Mouse (Mus musculus) embryonic facial prominence, embryonic 11.5 days (tissue): Measurements from ENCODE around the gene Ehd2. TPM values are rescaled to one million over a fixed set of nuclear protein-coding genes. Genes with fewer than 3 reads are reported as not detected.
A peak's percentile ranks its signal among the peaks of the same experiment; 100 is the strongest.

Experiments used
- ATAC-seq: fragments of 200-750 bp; cut with Nextera tagmentation; replicated peaks from 2 replicates; pipeline ENCODE4 v1.8.0; 2017; ENCODE audit warnings: low read depth; ENCODE audit not compliant: insufficient number of reproducible peaks, low FRiP score, low TSS enrichment
- DNase-seq: peaks from one replicate; pipeline ENCODE4 v3.0.0-alpha.2; 2015; ENCODE audit warnings: low spot score
- H3K27ac ChIP-seq: fragments of 300-500 bp; sonication (generic); replicated peaks from 2 replicates; pipeline ENCODE4 v1.5.1; 2014; ENCODE audit warnings: mild to moderate bottlenecking, low read depth, low read length, control low read depth
- H3K27me3 ChIP-seq: fragments of 300-500 bp; sonication (generic); 2 replicates; pipeline ENCODE4 v1.6.1; 2014; ENCODE audit warnings: mild to moderate bottlenecking, low read length, moderate library complexity, mixed read lengths; ENCODE audit not compliant: control insufficient read depth, insufficient read depth
- H3K36me3 ChIP-seq: fragments of 300-500 bp; sonication (generic); replicated peaks from 2 replicates; pipeline ENCODE4 v1.6.1; 2014; ENCODE audit warnings: low read depth, mild to moderate bottlenecking, low read length, moderate library complexity, mixed read lengths; ENCODE audit not compliant: control insufficient read depth, insufficient read depth
- H3K4me1 ChIP-seq: fragments of 300-500 bp; sonication (generic); 2 replicates; pipeline ENCODE4 v1.6.1; 2014; ENCODE audit warnings: low read length, mixed read lengths; ENCODE audit not compliant: control insufficient read depth, insufficient read depth
- H3K4me2 ChIP-seq: fragments of 300-500 bp; sonication (generic); 2 replicates; pipeline ENCODE4 v1.6.1; 2014; ENCODE audit warnings: low read depth, mild to moderate bottlenecking, control low read depth, low read length, moderate library complexity
- H3K4me3 ChIP-seq: fragments of 300-500 bp; sonication (generic); 2 replicates; pipeline ENCODE4 v1.5.1; 2014; ENCODE audit warnings: low read depth, low read length, control low read depth
- H3K9ac ChIP-seq: fragments of 300-500 bp; sonication (generic); replicated peaks from 2 replicates; pipeline ENCODE4 v1.6.1; 2014; ENCODE audit warnings: mild to moderate bottlenecking, control low read depth, low read length
- H3K9me3 ChIP-seq: fragments of 300-500 bp; sonication (generic); replicated peaks from 2 replicates; pipeline ENCODE4 v1.6.1; 2016; ENCODE audit warnings: mild to moderate bottlenecking, low read length, inconsistent platforms, mixed read lengths; ENCODE audit not compliant: control insufficient read depth
- WGBS: fragments of 180-500 bp; shearing (Covaris S2); extraction: QIAGEN DNeasy Blood & Tissue Kit; methylation state at CpG from one replicate; pipeline ENCODE4 v1.1.7; 2014; 5-methylcytosine and 5-hydroxymethylcytosine counted together
- polyA plus RNA-seq: library from polyadenylated mRNA; unstranded; fragments of >200 nt; fragmentation: Nextera tagmentation; extraction: Ambion mirVana; gene quantifications from 2 replicates; pipeline ENCODE4 v1.2.1, GENCODE M21; 2014

Gene Ehd2
- polyA plus RNA-seq, 1 experiment from 2014 or later, result 10.6 TPM

DNA sequence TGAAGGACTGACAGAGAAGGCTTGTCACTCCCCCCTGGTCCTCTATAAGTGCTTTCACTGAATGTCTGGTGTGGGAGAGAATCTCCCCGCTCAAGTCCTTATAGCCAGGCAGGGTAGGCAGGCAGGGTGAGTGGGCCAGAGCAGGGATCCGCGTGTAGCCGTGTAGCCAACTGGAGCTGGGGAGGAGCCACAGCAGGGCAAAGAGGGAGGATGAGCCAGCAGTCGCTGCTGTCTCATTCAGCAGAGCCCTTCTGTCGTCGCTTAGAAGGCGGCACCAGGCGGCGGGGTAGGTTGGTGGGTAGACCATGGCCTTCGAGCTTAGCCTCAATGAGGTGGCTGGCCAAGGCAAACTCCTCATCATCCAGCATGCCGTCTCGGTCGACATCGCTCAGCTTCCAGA is 17.4 kb downstream of the Ehd2 start:
- ATAC-seq (no peak), DNase-seq (no peak)
- WGBS, result 87% methylated on average over 15 of the region's 15 CpGs
- peaks cover under 1% of the 10 kb centered on the region; the same call in 1 of the 2 replicates for H3K4me1 ChIP-seq
- H3K27me3 ChIP-seq, result no peaks in the 10 kb centered on the region
- no peak overlapping the region for H3K4me2 ChIP-seq
- H3K9me3 ChIP-seq, result no peaks in the 10 kb centered on the region
- H3K9ac ChIP-seq, result no peak overlapping the region
- H3K4me3 ChIP-seq, result no peak overlapping the region
- H3K27ac ChIP-seq, result no peak overlapping the region
- H3K36me3 ChIP-seq, result no peaks in the 10 kb centered on the region

DNA sequence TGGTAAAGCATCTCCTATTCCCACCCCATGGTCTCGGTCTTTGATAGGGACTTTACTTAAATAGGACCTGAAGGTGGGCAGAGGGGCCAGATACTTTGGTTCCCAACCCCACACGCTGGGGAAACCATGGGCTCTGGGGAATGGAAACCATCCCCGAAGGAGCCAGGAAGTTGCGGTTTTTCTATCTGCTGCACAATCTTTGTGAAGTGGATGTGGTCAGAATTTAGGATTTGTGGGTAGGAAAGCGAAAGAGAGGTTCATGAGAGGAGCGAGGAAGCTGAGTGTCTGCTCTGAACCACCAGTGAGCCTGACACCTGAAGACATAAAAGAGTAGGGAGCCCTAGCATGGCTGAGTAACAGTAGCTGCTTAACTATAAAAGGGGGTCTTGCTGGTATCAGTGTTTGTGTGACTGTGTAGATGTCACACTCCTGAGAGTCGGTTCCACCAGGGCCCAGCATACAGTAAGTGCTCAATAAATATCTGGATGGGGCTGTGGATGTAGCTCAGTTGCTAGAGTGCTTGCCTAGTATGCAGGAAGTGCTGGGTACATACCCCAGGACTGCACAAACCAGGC is 18.1 kb downstream of the Ehd2 start:
- H3K27me3 ChIP-seq, result no peaks in the 10 kb centered on the region
- no peak for ATAC-seq
- no peak overlapping the region for H3K4me2 ChIP-seq
- H3K4me3 ChIP-seq, result no peak overlapping the region
- H3K36me3 ChIP-seq, result no peaks in the 10 kb centered on the region
- DNase-seq, result no peak
- no peak overlapping the region for H3K27ac ChIP-seq
- peaks cover 3% of the 10 kb centered on the region; the same call in 1 of the 2 replicates for H3K4me1 ChIP-seq
- no peaks in the 10 kb centered on the region for H3K9me3 ChIP-seq
- 75% methylated on average over 7 of the region's 7 CpGs for WGBS
- H3K9ac ChIP-seq, result no peak overlapping the region

DNA sequence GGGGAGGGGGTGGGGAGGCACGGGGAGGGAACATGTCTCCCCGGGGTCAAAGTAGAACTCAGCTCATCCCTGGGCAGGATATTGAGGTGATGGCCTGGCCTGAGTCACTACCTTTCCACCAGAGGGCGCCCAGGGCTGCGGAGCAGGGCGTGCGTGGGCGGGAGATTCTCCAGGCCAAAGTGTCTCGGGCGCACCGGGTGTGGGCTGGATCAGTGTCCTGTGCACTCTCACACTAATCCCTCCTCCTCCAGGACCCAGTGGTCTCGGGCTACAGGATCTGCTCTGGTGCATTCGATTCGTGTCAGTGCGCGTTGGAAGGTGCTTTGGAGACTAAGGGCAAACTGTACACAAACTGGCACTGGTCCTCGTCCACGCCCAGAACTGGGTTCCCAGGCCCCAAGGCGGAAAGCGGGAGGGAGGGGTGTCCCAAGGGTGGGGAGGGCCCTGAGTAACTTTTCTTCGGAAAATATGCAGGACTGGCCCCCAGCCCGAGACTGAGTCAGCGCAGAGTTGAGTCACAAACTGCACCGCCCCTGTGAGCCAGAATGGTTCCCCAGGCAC is 18.9 kb downstream of the Ehd2 start:
- Histone ChIP-seq H3K27ac (no peak overlapping the region), H3K4me2 (peak overlapping the region; percentile 43), H3K4me1 (peaks cover 3% of the 10 kb centered on the region; the same call in 1 of the 2 replicates), H3K4me3 (no peak overlapping the region), H3K9me3 (no peaks in the 10 kb centered on the region), H3K36me3 (no peaks in the 10 kb centered on the region), H3K9ac (peak overlapping the region; percentile 37), H3K27me3 (no peaks in the 10 kb centered on the region)
- ATAC-seq, result peak; percentile 30
- 6% methylated on average over 23 of the region's 23 CpGs for WGBS
- peak; percentile 78 for DNase-seq

DNA sequence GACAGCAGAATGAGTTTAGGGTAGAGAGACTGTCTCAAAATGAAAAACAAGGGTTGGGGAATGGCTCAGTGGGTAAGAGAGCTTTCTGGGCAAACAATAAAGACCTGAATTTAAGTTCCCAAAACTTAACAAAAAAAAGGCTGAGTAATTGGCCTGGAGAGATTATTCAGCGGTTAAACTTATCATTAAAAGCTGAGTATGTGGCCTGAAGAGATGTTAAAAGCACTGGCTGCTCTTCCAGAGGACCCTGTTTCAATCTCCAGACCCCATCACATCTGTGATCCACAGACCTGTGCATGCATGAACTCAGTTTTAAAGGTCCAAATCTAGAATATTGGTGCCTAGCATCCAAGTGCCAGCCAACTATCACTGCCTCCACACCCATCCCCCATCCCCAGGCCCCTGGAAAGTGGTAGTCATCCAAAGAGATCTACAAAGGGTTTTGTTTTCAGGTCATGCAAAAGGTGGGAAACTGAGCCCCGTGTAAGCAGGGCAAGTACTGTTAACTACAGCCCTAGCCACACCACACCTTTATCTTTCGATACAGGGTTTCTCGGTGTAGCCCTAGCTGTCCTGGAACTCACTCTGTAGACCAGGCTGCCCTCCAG is 19.6 kb downstream of the Ehd2 start:
- ATAC-seq (no peak), DNase-seq (no peak)
- Histone ChIP-seq H3K4me3 (no peak overlapping the region), H3K9me3 (no peaks in the 10 kb centered on the region), H3K27ac (no peak overlapping the region), H3K36me3 (no peaks in the 10 kb centered on the region; the same call in 1 of the 2 replicates), H3K4me2 (no peak overlapping the region), H3K9ac (no peak overlapping the region), H3K4me1 (peaks cover 3% of the 10 kb centered on the region; the same call in 1 of the 2 replicates), H3K27me3 (no peaks in the 10 kb centered on the region)
- 34% methylated on average over 4 of the region's 4 CpGs for WGBS

DNA sequence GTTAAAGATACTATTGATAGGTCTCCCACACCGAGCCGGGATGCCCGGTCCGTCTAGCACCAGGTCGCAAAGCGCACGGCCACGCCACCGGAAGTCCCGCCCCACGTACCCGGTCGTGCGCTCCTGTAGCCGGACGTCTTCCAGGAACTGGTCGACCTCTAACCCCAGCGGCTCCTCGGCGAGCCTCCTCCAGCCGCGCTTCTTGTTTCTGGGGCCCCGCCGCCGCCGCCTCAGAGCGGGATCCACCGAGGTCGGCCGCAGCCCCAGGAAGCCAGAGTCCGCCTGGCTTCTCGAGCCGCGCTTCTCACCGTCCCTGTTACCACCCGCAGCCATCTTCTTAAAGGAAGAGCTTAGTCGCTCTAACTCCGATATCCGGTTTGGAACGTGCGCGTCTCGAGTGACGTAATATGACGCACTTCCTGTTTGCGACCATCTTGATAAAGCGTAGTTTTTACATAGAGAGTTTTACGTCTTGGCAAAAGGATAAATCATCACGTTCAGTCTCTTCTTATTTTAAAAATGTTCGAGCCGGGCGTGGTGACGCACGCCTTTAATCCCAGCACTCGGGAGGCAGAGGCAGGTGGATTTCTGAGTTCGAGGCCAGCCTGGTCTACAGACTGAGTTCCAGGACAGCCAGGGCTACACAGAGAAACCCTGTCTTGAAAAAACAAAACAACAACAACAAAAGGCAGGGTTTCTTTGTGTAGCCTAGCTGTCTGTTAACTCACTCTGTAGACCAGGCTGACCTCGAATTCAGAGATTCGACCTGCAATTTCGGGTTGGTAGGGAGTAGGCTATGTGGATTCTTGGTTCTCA is 21.4 kb downstream of the Ehd2 start, which contains the start of gene Nop53:
Gene Nop53 (minus strand): TSS at position 354 of the 816 bp plus-strand sequence.
- H3K9ac ChIP-seq, result peak within 1 kb of the TSS; percentile 80
- H3K4me3 ChIP-seq, result peak within 1 kb of the TSS; percentile 59
- H3K27ac ChIP-seq, result peak within 1 kb of the TSS; percentile 63
- 1% methylated on average over 59 of the region's 59 CpGs for WGBS
- H3K4me2 ChIP-seq, result peak within 1 kb of the TSS; percentile 75
- H3K36me3 ChIP-seq, result peaks cover 3% of the 10 kb centered on the region
- ATAC-seq (peak; percentile 91), DNase-seq (peak; percentile 98)
- no peaks in the 10 kb centered on the region for H3K27me3 ChIP-seq
- H3K9me3 ChIP-seq, result no peaks in the 10 kb centered on the region
- peaks cover 3% of the 10 kb centered on the region; the same call in 1 of the 2 replicates for H3K4me1 ChIP-seq

DNA sequence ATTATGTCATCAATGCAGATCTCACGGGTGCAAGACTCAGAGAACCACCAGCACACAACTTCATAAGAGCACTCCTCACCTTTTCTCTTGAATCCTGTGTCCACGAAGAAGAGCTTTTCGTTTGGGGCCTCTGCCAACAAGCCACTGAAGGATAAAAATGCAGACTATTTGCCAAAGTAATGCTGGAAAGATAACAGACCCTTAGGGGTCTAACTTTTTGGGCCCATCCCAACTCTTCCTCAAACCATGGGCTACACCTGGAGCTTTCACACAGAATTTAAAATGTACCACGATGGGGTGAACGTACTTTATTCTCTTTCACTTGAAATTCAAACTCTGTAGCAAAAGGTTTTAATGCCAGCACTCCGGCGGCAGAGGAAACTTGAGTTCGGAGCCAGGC is 22.2 kb downstream of the Ehd2 start:
- Histone ChIP-seq H3K9ac (peak overlapping the region; percentile 80), H3K36me3 (peaks cover 7% of the 10 kb centered on the region), H3K4me3 (peak overlapping the region; percentile 59), H3K4me2 (peak overlapping the region; percentile 75), H3K27ac (no peak overlapping the region), H3K27me3 (no peaks in the 10 kb centered on the region), H3K9me3 (no peaks in the 10 kb centered on the region), H3K4me1 (peaks cover 3% of the 10 kb centered on the region; the same call in 1 of the 2 replicates)
- DNase-seq, result no peak
- ATAC-seq, result no peak
- 9% methylated on average over 8 of the region's 8 CpGs for WGBS

DNA sequence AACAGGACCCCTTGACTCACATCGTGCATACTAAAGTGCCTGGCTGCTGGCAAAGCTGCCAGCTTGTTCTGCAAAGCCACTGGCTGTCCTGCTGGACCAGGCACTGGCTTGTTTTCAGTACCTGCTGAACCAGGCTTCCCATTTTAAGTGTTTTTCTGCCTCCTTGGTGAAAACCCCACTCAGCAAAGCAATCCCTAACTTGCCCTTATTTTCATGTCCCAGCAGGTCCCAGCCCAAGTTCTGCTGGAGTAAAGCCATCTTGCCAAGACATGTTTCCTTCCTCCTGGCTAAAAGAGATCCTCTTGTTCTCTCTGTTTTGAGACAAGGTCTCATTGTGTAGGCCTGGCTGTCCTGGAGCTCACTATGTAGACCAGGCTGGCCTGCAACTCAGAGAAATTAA is 23.1 kb downstream of the Ehd2 start:
- Histone ChIP-seq H3K4me2 (no peak overlapping the region), H3K4me3 (no peak overlapping the region), H3K36me3 (peaks cover 14% of the 10 kb centered on the region), H3K27ac (no peak overlapping the region), H3K4me1 (peaks cover 3% of the 10 kb centered on the region; the same call in 1 of the 2 replicates), H3K27me3 (no peaks in the 10 kb centered on the region), H3K9ac (no peak overlapping the region), H3K9me3 (no peaks in the 10 kb centered on the region)
- ATAC-seq, result no peak
- 90% methylated on average over 1 of the region's 1 CpGs for WGBS
- no peak for DNase-seq
